Mouse (Mus musculus) hindlimb bud, embryonic 11.5 days (tissue): ENCODE results near the gene Fadd.
A peak's percentile ranks its signal among the peaks of the same experiment; 100 is the strongest.

Experiments
- DNase-seq: peaks from one replicate; pipeline ENCODE4 v3.0.0-alpha.2; 2012; ENCODE audit warnings: low read depth, low spot score; ENCODE audit errors: extremely low spot score

The Fadd gene

GRCm38 (mm10) chr7:144582284-144582980 lies at the start of gene Fadd:
Gene Fadd (minus strand): TSS chr7:144582463.
- peak; percentile 90 for DNase-seq

DNA sequence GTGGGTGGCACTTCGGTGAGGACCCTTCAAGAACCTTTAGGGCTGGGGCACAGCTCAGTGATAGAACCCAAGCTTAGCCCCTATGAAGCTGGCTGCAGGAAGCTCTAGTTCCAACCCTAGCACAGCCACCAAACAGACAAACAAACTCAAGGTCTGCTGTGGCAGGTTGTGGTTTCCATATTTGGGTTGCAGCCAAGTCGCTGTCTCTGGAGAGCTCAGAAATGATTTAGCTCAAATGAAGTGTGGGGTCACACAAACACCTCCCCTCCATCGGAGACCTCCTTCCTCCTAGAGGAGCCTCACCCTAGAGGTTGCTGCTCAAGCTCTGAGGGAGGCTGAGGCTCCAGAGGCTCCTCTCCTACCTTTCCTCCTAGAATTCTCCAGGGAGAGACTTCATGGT lies 48.4 kb upstream of the Fadd start:
- no peak for DNase-seq

GRCm38 (mm10) chr7:144628334-144628915 lies 46.2 kb upstream of the Fadd start:
- no peak for DNase-seq

GRCm38 (mm10) chr7:144627606-144628333 lies 45.5 kb upstream of the Fadd start:
- no peak for DNase-seq

GRCm38 (mm10) chr7:144626042-144626441 lies 43.8 kb upstream of the Fadd start:
- no peak for DNase-seq

GRCm38 (mm10) chr7:144620721-144621681 lies 38.7 kb upstream of the Fadd start:
- DNase-seq = no peak

DNA sequence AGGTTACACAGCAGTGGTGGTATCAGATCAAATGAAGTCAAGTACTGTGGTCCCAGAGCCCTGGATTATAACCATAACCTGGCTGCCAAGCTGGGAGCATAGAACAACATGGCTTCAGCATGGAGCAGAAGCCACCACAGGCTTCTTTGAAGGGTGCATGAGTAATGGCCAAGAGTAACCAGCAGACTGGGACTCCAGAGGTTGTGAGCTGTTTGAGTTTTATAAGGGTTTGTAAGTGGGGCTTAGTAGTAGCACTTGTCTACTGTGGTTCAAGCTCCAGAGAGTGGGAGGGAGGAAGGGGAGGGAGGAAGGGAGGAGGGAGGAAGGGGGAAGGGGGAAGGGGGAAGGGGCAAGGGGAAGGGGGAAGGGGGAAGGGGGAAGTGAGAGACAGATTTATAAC lies 38.1 kb upstream of the Fadd start:
- DNase-seq = no peak

GRCm38 (mm10) chr7:144615343-144615742 lies 33.1 kb upstream of the Fadd start:
- DNase-seq = no peak

- DNase-seq = no peak
Measured at GRCm38 (mm10) chr7:144612829-144613228, 30.6 kb upstream of the Fadd start.

DNA sequence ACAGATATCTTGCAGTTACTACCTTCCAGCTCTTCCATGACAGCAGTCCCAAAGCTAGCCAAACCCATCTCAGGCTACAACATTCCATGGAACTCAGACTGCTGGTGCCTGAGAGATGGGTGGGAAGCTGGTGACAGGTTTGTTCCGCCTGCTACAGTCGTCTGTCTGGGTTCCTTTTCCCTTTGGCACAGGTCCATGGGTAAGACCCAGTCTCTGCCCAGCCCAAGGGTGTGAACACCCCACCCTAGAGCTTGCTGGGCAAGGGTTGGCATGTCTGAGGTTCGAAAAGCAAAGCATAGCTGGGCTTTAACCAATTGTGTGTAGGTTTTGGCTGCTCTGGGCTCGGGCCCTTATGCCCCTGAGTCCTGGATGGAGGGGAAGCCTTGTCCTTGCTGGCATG lies 30.1 kb upstream of the Fadd start:
- DNase-seq = no peak

DNA sequence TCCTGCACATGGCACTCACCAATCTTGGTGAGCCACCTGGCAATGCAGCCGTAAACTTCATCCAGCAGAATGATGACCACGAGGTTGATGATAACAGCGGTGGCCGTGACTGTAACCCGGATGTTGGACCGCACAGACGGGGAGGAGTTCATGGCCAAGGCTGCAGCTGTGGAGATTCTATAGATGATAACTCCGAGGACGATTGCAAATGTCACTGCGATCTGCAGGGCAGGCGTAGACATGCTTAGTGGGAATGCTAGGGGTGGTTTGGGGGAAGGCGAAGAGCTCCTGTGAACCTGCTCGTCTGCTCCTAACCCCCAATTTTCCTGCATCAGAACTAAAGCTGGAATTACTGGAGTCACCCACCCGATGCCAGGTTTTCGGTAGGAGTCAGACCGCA lies 29.3 kb upstream of the Fadd start:
- no peak for DNase-seq

- DNase-seq = no peak
Measured at GRCm38 (mm10) chr7:144609568-144609967, 27.3 kb upstream of the Fadd start.

DNA sequence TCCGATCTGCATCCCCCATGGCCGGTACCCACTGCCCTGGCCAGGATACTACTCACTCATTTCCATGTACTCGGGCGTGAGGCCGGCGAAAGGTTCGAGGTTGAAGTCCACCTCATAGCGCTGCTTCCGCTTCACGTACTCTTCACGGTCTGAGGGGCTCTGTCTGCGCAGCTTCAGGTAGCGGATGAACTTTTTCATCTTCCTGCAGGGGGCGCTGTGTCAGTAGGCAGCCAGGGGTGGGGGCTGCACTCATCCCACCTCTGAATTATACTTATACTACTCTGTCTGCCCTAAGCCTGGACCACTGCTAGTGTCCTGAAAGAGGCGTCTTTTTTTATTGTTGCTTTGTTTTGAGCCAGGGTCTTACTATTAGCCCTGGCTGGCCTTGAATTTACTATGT lies 25.6 kb upstream of the Fadd start:
- no peak for DNase-seq

- no peak for DNase-seq
Measured at GRCm38 (mm10) chr7:144604735-144605134, 22.5 kb upstream of the Fadd start.

GRCm38 (mm10) chr7:144604291-144604690 lies 22.0 kb upstream of the Fadd start:
- DNase-seq = no peak

DNA sequence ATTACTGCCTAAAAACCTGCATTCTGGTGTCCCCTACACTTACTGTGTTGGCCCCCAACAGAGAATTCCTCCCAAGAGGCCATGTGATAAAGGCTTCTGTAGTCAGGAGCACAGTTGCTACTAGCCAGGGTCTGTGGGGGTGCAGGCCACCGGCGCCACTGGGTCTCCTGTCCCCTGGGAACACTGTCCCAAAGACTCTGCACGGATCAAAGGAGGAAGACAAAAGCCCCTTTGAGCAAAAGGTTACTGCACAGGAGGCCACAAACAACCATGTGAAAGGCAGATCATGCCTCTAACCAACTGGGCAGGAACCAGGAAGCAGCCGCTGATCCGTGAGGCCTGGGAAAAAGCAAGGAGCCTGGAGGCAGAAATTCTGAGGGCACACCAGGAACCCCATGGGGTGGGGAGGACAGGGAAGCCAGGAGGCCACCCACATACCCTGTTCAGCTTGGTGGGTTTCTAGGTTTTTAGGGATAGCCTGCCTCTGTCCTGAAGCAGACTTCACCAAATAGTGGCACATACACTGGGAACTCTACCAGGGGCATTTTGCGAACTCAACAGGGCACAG lies 18.2 kb upstream of the Fadd start:
- DNase-seq = no peak

GRCm38 (mm10) chr7:144589508-144589907 lies 7.2 kb upstream of the Fadd start:
- no peak for DNase-seq

DNA sequence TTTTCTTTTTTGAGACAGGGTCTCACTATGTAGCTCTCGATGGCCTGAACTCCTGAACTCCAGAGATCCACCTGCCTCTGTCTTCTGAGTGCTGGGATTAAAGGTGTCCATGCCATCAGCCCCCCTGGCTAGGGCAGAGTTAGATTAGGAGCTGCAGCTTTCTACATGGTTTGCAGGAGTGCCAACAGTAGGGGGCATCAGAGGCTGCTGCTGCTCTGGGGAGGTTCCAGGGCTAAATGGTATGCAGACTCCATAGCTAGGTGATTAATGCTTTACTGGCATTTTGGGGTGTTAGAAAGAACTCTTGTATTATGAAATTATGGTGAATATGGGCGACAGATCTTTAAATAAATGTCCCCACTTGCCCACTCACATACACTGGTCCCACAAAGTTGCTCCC lies 5.0 kb upstream of the Fadd start:
- no peak for DNase-seq

GRCm38 (mm10) chr7:144585648-144586047 lies 3.4 kb upstream of the Fadd start:
- peak; percentile 41 for DNase-seq

GRCm38 (mm10) chr7:144583619-144584018 lies 1.4 kb upstream of the Fadd start:
- peak; percentile 30 for DNase-seq
